Mouse (Mus musculus) myocyte (in vitro differentiated cells): ENCODE results near the gene Fam219a. TPM values are rescaled to one million over a fixed set of nuclear protein-coding genes. Genes with fewer than 3 reads are reported as not detected.

ENCODE experiments used
- H3K27me3 ChIP-seq: one replicate; pipeline ENCODE4 v1.6.1; 2011; ENCODE audit not compliant: control insufficient read depth, insufficient read depth, insufficient read length
- H3K36me3 ChIP-seq: one replicate; pipeline ENCODE4 v1.6.1; 2011; ENCODE audit not compliant: control insufficient read depth, insufficient read depth
- H3K4me2 ChIP-seq: one replicate; pipeline ENCODE4 v1.6.1; 2011; ENCODE audit warnings: low read depth, control low read depth
- H3K4me3 ChIP-seq: one replicate; pipeline ENCODE4 v1.5.1; 2011; ENCODE audit warnings: mild to moderate bottlenecking, control low read depth, moderate library complexity
- H3K79me2 ChIP-seq: one replicate; pipeline ENCODE4 v1.6.1; 2011; ENCODE audit not compliant: control insufficient read depth, insufficient read depth
- H3ac ChIP-seq: one replicate; pipeline ENCODE4 v1.6.1; 2011; ENCODE audit not compliant: control insufficient read depth, insufficient read length
- CEBPB ChIP-seq: IDR thresholded peaks from 2 replicates; pipeline ENCODE4 v1.6.1; 2011; ENCODE audit warnings: mild to moderate bottlenecking, moderate library complexity; ENCODE audit not compliant: poor library complexity, insufficient read depth, severe bottlenecking
- E2F4 ChIP-seq: IDR thresholded peaks from one replicate; pipeline ENCODE4 v1.6.1; 2011; ENCODE audit warnings: mild to moderate bottlenecking, control low read depth, moderate library complexity; ENCODE audit not compliant: insufficient read depth
- MAX ChIP-seq: IDR thresholded peaks from one replicate; pipeline ENCODE4 v1.6.1; 2011; ENCODE audit warnings: low read depth, mild to moderate bottlenecking, control low read depth
- MYOD1 ChIP-seq, 3 experiments: IDR thresholded peaks; one replicate each; pipeline ENCODE4 v1.6.1; 2011; ENCODE audit warnings: control low read depth in 2 of 3, low read depth in 2 of 3, mild to moderate bottlenecking in 2 of 3, moderate library complexity in 1 of 3; ENCODE audit not compliant: insufficient read length in 2 of 3, control insufficient read depth in 1 of 3
- MYOG ChIP-seq, 3 experiments: IDR thresholded peaks; one replicate each; pipeline ENCODE4 v1.6.1; 2011; ENCODE audit warnings: control low read depth in 2 of 3, low read depth in 2 of 3, mild to moderate bottlenecking in 2 of 3; ENCODE audit not compliant: insufficient read length in 2 of 3, control insufficient read depth in 1 of 3, insufficient read depth in 1 of 3
- POLR2A ChIP-seq: IDR thresholded peaks from one replicate; pipeline ENCODE4 v1.6.1; 2011; ENCODE audit warnings: low read depth, mild to moderate bottlenecking, control low read depth, moderate library complexity; ENCODE audit not compliant: insufficient read length
- POLR2AphosphoS2 ChIP-seq: IDR thresholded peaks from one replicate; pipeline ENCODE4 v1.6.1; 2011; ENCODE audit warnings: low read depth, control low read depth; ENCODE audit not compliant: insufficient read length
- REST ChIP-seq: IDR thresholded peaks from one replicate; pipeline ENCODE4 v1.6.1; 2011; ENCODE audit warnings: mild to moderate bottlenecking, control low read depth, moderate library complexity; ENCODE audit not compliant: insufficient read depth, insufficient read length
- SRF ChIP-seq: IDR thresholded peaks from one replicate; pipeline ENCODE4 v1.6.1; 2011; ENCODE audit warnings: low read depth; ENCODE audit not compliant: control insufficient read depth, insufficient read length
- TCF12 ChIP-seq: IDR thresholded peaks from one replicate; pipeline ENCODE4 v1.6.1; 2011; ENCODE audit warnings: mild to moderate bottlenecking, control low read depth; ENCODE audit not compliant: poor library complexity, insufficient read depth, severe bottlenecking
- TCF3 ChIP-seq: IDR thresholded peaks from one replicate; pipeline ENCODE4 v1.6.1; 2011; ENCODE audit warnings: low read depth, control low read depth; ENCODE audit not compliant: insufficient read length
- USF1 ChIP-seq: IDR thresholded peaks from one replicate; pipeline ENCODE4 v1.6.1; 2011; ENCODE audit warnings: low read depth, mild to moderate bottlenecking, control low read depth, moderate library complexity
- polyA plus RNA-seq: library from polyadenylated mRNA; unstranded; fragments of >200 nt; fragmentation: generic; extraction: Trizol; gene quantifications from one replicate; pipeline ENCODE4 v1.2.1, GENCODE M21; 2012; ENCODE audit warnings: missing spikeins

The Fam219a gene
- polyA plus RNA-seq, 1 experiment = 2.7 TPM

- Histone ChIP-seq H3ac (no peak overlapping the region), H3K36me3 (no peaks in the 10 kb centered on the region), H3K79me2 (no peaks in the 10 kb centered on the region), H3K4me3 (no peak overlapping the region), H3K27me3 (no peaks in the 10 kb centered on the region), H3K4me2 (no peak overlapping the region)
- TF ChIP-seq CEBPB (no peak), MYOD1 (IDR thresholded peaks at IDR 0.05; ENCODE audit: control insufficient read depth in 1 of 3, insufficient read length in 2 of 3, low read depth in 2 of 3) (no peak), POLR2A (no peak), MYOG (IDR thresholded peaks at IDR 0.05; ENCODE audit: control insufficient read depth in 1 of 3, insufficient read depth in 1 of 3, insufficient read length in 2 of 3, low read depth in 2 of 3) (no peak), USF1 (no peak), TCF12 (no peak), E2F4 (no peak), MAX (no peak), TCF3 (no peak), REST (no peak), SRF (no peak), POLR2AphosphoS2 (no peak)
Observed at GRCm38 (mm10) chr4:41504325-41504724, 65.0 kb downstream of the Fam219a start.

GRCm38 (mm10) chr4:41502986-41503412, 66.3 kb downstream of the Fam219a start, which contains the start of gene AI464131:
TSS of gene AI464131 (minus strand) at chr4:41503076.
- H3K79me2 ChIP-seq = no peaks in the 10 kb centered on the region
- peak within 1 kb of the TSS; percentile 93 for H3K4me2 ChIP-seq
- H3ac ChIP-seq = no peak within 1 kb of the TSS
- no peaks in the 10 kb centered on the region for H3K27me3 ChIP-seq
- H3K36me3 ChIP-seq = no peaks in the 10 kb centered on the region
- TF ChIP-seq USF1 = no peak
- no peak for TF ChIP-seq REST
- TF ChIP-seq TCF12 = no peak
- no peak for TF ChIP-seq TCF3
- TF ChIP-seq E2F4 = no peak
- TF ChIP-seq POLR2A = peak; percentile 72
- no peak for TF ChIP-seq MYOD1 (IDR thresholded peaks at IDR 0.05; ENCODE audit: control insufficient read depth in 1 of 3, insufficient read length in 2 of 3, low read depth in 2 of 3)
- TF ChIP-seq SRF = no peak
- TF ChIP-seq POLR2AphosphoS2 = peak; percentile 69
- TF ChIP-seq CEBPB = no peak
- TF ChIP-seq MYOG (IDR thresholded peaks at IDR 0.05; ENCODE audit: control insufficient read depth in 1 of 3, insufficient read depth in 1 of 3, insufficient read length in 2 of 3, low read depth in 2 of 3) = no peak
- no peak for TF ChIP-seq MAX
- peak within 1 kb of the TSS; percentile 57 for H3K4me3 ChIP-seq

GRCm38 (mm10) chr4:41502171-41502940, 67.0 kb downstream of the Fam219a start:
- Histone ChIP-seq H3K36me3 (no peaks in the 10 kb centered on the region), H3ac (no peak overlapping the region), H3K4me2 (peak overlapping the region; percentile 93), H3K4me3 (peak overlapping the region; percentile 57), H3K79me2 (no peaks in the 10 kb centered on the region), H3K27me3 (no peaks in the 10 kb centered on the region)
- peak in 2 of 3 experiments; percentile 29 to 41 for TF ChIP-seq MYOD1 (IDR thresholded peaks at IDR 0.05; ENCODE audit: control insufficient read depth in 1 of 3, insufficient read length in 2 of 3, low read depth in 2 of 3)
- TF ChIP-seq USF1 = no peak
- TF ChIP-seq CEBPB = no peak
- TF ChIP-seq MYOG (IDR thresholded peaks at IDR 0.05; ENCODE audit: control insufficient read depth in 1 of 3, insufficient read depth in 1 of 3, insufficient read length in 2 of 3, low read depth in 2 of 3) = no peak
- TF ChIP-seq POLR2A = no peak
- TF ChIP-seq TCF3 = no peak

- peak overlapping the region; percentile 93 for H3K4me2 ChIP-seq
- no peak overlapping the region for H3ac ChIP-seq
- peak overlapping the region; percentile 57 for H3K4me3 ChIP-seq
- H3K79me2 ChIP-seq = no peaks in the 10 kb centered on the region
- peak in 1 of 3 experiments; percentile 65 for TF ChIP-seq MYOG (IDR thresholded peaks at IDR 0.05; ENCODE audit: control insufficient read depth in 1 of 3, insufficient read depth in 1 of 3, insufficient read length in 2 of 3, low read depth in 2 of 3)
- no peak for TF ChIP-seq TCF12
- peak; percentile 55 to 71 (median 71) for TF ChIP-seq MYOD1 (IDR thresholded peaks at IDR 0.05; ENCODE audit: control insufficient read depth in 1 of 3, insufficient read length in 2 of 3, low read depth in 2 of 3)
- no peaks in the 10 kb centered on the region for H3K27me3 ChIP-seq
- no peaks in the 10 kb centered on the region for H3K36me3 ChIP-seq
Observed at GRCm38 (mm10) chr4:41500787-41501186, 68.6 kb downstream of the Fam219a start.

- Histone ChIP-seq H3ac (no peak overlapping the region), H3K4me3 (no peak overlapping the region), H3K79me2 (no peaks in the 10 kb centered on the region), H3K27me3 (no peaks in the 10 kb centered on the region), H3K36me3 (no peaks in the 10 kb centered on the region), H3K4me2 (no peak overlapping the region)
- TF ChIP-seq SRF (no peak), E2F4 (no peak), TCF3 (no peak), TCF12 (no peak), MYOD1 (IDR thresholded peaks at IDR 0.05; ENCODE audit: control insufficient read depth in 1 of 3, insufficient read length in 2 of 3, low read depth in 2 of 3) (no peak)
Observed at GRCm38 (mm10) chr4:41499619-41500018, 69.7 kb downstream of the Fam219a start.
